Mouse (Mus musculus): Measurements from ENCODE around the gene Rrm1.
A peak's percentile ranks its signal among the peaks of the same experiment; 100 is the strongest.

DNA sequence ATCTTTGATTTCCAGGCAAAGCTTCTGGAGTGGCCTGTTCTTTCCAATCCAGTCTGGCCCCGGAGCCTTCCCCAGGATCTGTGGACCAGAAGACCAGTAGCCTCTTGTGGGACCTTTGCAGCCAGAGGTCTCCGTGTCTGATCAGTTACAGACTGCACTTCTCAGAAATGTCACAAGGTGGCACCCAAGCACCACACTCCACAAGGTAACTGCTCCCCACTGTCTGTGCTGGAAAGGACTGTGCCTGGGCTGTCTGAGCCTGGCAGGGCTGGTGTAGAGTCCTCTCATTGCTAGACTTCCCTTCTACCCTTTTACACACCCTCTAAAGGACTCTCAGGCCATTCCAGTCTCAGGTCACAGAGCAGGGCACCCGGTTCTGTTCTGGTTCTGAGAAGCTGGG, 65.4 kb downstream of the Rrm1 start:
- TF ChIP-seq CTCF (IDR thresholded peaks at IDR 0.05; ENCODE audit: borderline replicate concordance, extremely low read depth, insufficient read depth, insufficient read length) (peak; percentile 92), POLR2A (IDR thresholded peaks at IDR 0.05; ENCODE audit: borderline replicate concordance, extremely low read depth, insufficient read depth, insufficient read length, poor library complexity, severe bottlenecking) (no peak)
